Mouse (Mus musculus): ENCODE measurements around the gene Brip1. TPM values are rescaled to one million over a fixed set of nuclear protein-coding genes. Genes with fewer than 3 reads are reported as not detected.

The Brip1 gene
- polyA plus RNA-seq, 1 experiment from 2014 or later: 13.7 TPM

- Histone ChIP-seq H3K27me3 (ENCODE audit: control insufficient read depth, insufficient read depth, low read length) (no peaks in the 10 kb centered on the region), H3K4me3 (ENCODE audit: low read depth, low read length) (no peak overlapping the region), H3K36me3 (ENCODE audit: control insufficient read depth, insufficient read depth, low read length) (0 out of 2 replicates have a peak, but pooled peaks cover 4% of the 10 kb centered on the region), H3K9ac (replicated peaks; ENCODE audit: low read depth, low read length) (no peak overlapping the region), H3K4me1 (ENCODE audit: control insufficient read depth, insufficient read depth, low read length) (no peaks in the 10 kb centered on the region), H3K9me3 (ENCODE audit: control insufficient read depth, low read depth, low read length) (no peaks in the 10 kb centered on the region), H3K27ac (ENCODE audit: low read length) (no peak overlapping the region), H3K4me2 (replicated peaks; ENCODE audit: low read depth, low read length) (no peak overlapping the region)
- ATAC-seq (ENCODE audit: insufficient number of reproducible peaks, insufficient read depth, low FRiP score, low read depth): no peak
- 87% methylated on average over 5 of the region's 5 CpGs for WGBS
Measured at GRCm38 (mm10) chr11:86064881-86065280, 136.1 kb downstream of the Brip1 start.

- no peaks in the 10 kb centered on the region for H3K9me3 ChIP-seq (ENCODE audit: control insufficient read depth, low read depth, low read length)
- ATAC-seq (ENCODE audit: insufficient number of reproducible peaks, insufficient read depth, low FRiP score, low read depth): no peak
- H3K27me3 ChIP-seq (ENCODE audit: control insufficient read depth, insufficient read depth, low read length): no peaks in the 10 kb centered on the region
- H3K4me2 ChIP-seq (replicated peaks; ENCODE audit: low read depth, low read length): no peak overlapping the region
- H3K9ac ChIP-seq (replicated peaks; ENCODE audit: low read depth, low read length): no peak overlapping the region
- no peaks in the 10 kb centered on the region for H3K4me1 ChIP-seq (ENCODE audit: control insufficient read depth, insufficient read depth, low read length)
- 84% methylated on average over 8 of the region's 8 CpGs for WGBS
- H3K27ac ChIP-seq (ENCODE audit: low read length): no peak overlapping the region
- H3K4me3 ChIP-seq (ENCODE audit: low read depth, low read length): no peak overlapping the region
- 0 out of 2 replicates have a peak, but pooled peaks cover 4% of the 10 kb centered on the region for H3K36me3 ChIP-seq (ENCODE audit: control insufficient read depth, insufficient read depth, low read length)
Measured at GRCm38 (mm10) chr11:86061243-86061642, 139.8 kb downstream of the Brip1 start.

GRCm38 (mm10) chr11:86059123-86059522 lies 141.9 kb downstream of the Brip1 start:
- H3K4me2 ChIP-seq (replicated peaks; ENCODE audit: low read depth, low read length): no peak overlapping the region
- no peak for ATAC-seq (ENCODE audit: insufficient number of reproducible peaks, insufficient read depth, low FRiP score, low read depth)
- H3K36me3 ChIP-seq (ENCODE audit: control insufficient read depth, insufficient read depth, low read length): no peaks in the 10 kb centered on the region
- no peaks in the 10 kb centered on the region for H3K4me1 ChIP-seq (ENCODE audit: control insufficient read depth, insufficient read depth, low read length)
- no peaks in the 10 kb centered on the region for H3K9me3 ChIP-seq (ENCODE audit: control insufficient read depth, low read depth, low read length)
- H3K27ac ChIP-seq (ENCODE audit: low read length): no peak overlapping the region
- WGBS: 75% methylated on average over 4 of the region's 4 CpGs
- H3K27me3 ChIP-seq (ENCODE audit: control insufficient read depth, insufficient read depth, low read length): no peaks in the 10 kb centered on the region
- no peak overlapping the region for H3K4me3 ChIP-seq (ENCODE audit: low read depth, low read length)
- H3K9ac ChIP-seq (replicated peaks; ENCODE audit: low read depth, low read length): no peak overlapping the region

- no peak overlapping the region for H3K4me2 ChIP-seq (replicated peaks; ENCODE audit: low read depth, low read length)
- H3K4me1 ChIP-seq (ENCODE audit: control insufficient read depth, insufficient read depth, low read length): no peaks in the 10 kb centered on the region
- H3K27me3 ChIP-seq (ENCODE audit: control insufficient read depth, insufficient read depth, low read length): no peaks in the 10 kb centered on the region
- no peaks in the 10 kb centered on the region for H3K36me3 ChIP-seq (ENCODE audit: control insufficient read depth, insufficient read depth, low read length)
- WGBS: 71% methylated on average over 7 of the region's 7 CpGs
- H3K9me3 ChIP-seq (ENCODE audit: control insufficient read depth, low read depth, low read length): no peaks in the 10 kb centered on the region
- H3K9ac ChIP-seq (replicated peaks; ENCODE audit: low read depth, low read length): no peak overlapping the region
- H3K4me3 ChIP-seq (ENCODE audit: low read depth, low read length): no peak overlapping the region
- ATAC-seq (ENCODE audit: insufficient number of reproducible peaks, insufficient read depth, low FRiP score, low read depth): no peak
- H3K27ac ChIP-seq (ENCODE audit: low read length): no peak overlapping the region
Measured at GRCm38 (mm10) chr11:86055806-86056205, 145.2 kb downstream of the Brip1 start.

- H3K27ac ChIP-seq (ENCODE audit: low read length): no peak overlapping the region
- no peak for ATAC-seq (ENCODE audit: insufficient number of reproducible peaks, insufficient read depth, low FRiP score, low read depth)
- 31% methylated on average over 6 of the region's 6 CpGs for WGBS
- no peak overlapping the region for H3K4me2 ChIP-seq (replicated peaks; ENCODE audit: low read depth, low read length)
- no peaks in the 10 kb centered on the region for H3K9me3 ChIP-seq (ENCODE audit: control insufficient read depth, low read depth, low read length)
- no peak overlapping the region for H3K9ac ChIP-seq (replicated peaks; ENCODE audit: low read depth, low read length)
- no peaks in the 10 kb centered on the region; the same call in 1 of the 2 replicates for H3K4me1 ChIP-seq (ENCODE audit: control insufficient read depth, insufficient read depth, low read length)
- no peaks in the 10 kb centered on the region for H3K27me3 ChIP-seq (ENCODE audit: control insufficient read depth, insufficient read depth, low read length)
- no peaks in the 10 kb centered on the region for H3K36me3 ChIP-seq (ENCODE audit: control insufficient read depth, insufficient read depth, low read length)
- no peak overlapping the region for H3K4me3 ChIP-seq (ENCODE audit: low read depth, low read length)
Measured at GRCm38 (mm10) chr11:86051383-86051782, 149.6 kb downstream of the Brip1 start.

GRCm38 (mm10) chr11:86050430-86051280 lies 150.3 kb downstream of the Brip1 start:
- Histone ChIP-seq H3K4me1 (ENCODE audit: control insufficient read depth, insufficient read depth, low read length) (no peaks in the 10 kb centered on the region; the same call in 1 of the 2 replicates), H3K4me3 (ENCODE audit: low read depth, low read length) (no peak overlapping the region), H3K36me3 (ENCODE audit: control insufficient read depth, insufficient read depth, low read length) (no peaks in the 10 kb centered on the region), H3K9me3 (ENCODE audit: control insufficient read depth, low read depth, low read length) (no peaks in the 10 kb centered on the region), H3K9ac (replicated peaks; ENCODE audit: low read depth, low read length) (no peak overlapping the region), H3K4me2 (replicated peaks; ENCODE audit: low read depth, low read length) (no peak overlapping the region), H3K27ac (ENCODE audit: low read length) (no peak overlapping the region), H3K27me3 (ENCODE audit: control insufficient read depth, insufficient read depth, low read length) (no peaks in the 10 kb centered on the region)
- ATAC-seq (ENCODE audit: insufficient number of reproducible peaks, insufficient read depth, low FRiP score, low read depth): no peak
- 69% methylated on average over 8 of the region's 8 CpGs for WGBS

- Histone ChIP-seq H3K9ac (replicated peaks; ENCODE audit: low read depth, low read length) (no peak overlapping the region), H3K4me1 (ENCODE audit: control insufficient read depth, insufficient read depth, low read length) (no peaks in the 10 kb centered on the region), H3K4me2 (replicated peaks; ENCODE audit: low read depth, low read length) (no peak overlapping the region), H3K9me3 (ENCODE audit: control insufficient read depth, low read depth, low read length) (no peaks in the 10 kb centered on the region), H3K4me3 (ENCODE audit: low read depth, low read length) (no peak overlapping the region), H3K27ac (ENCODE audit: low read length) (no peak overlapping the region), H3K36me3 (ENCODE audit: control insufficient read depth, insufficient read depth, low read length) (no peaks in the 10 kb centered on the region), H3K27me3 (ENCODE audit: control insufficient read depth, insufficient read depth, low read length) (no peaks in the 10 kb centered on the region)
- ATAC-seq (ENCODE audit: insufficient number of reproducible peaks, insufficient read depth, low FRiP score, low read depth): no peak
- WGBS: 73% methylated on average over 5 of the region's 5 CpGs
Measured at GRCm38 (mm10) chr11:86039994-86040393, 161.0 kb downstream of the Brip1 start.

- no peak overlapping the region for H3K4me2 ChIP-seq (replicated peaks; ENCODE audit: low read depth, low read length)
- no peaks in the 10 kb centered on the region for H3K4me1 ChIP-seq (ENCODE audit: control insufficient read depth, insufficient read depth, low read length)
- H3K36me3 ChIP-seq (ENCODE audit: control insufficient read depth, insufficient read depth, low read length): no peaks in the 10 kb centered on the region
- H3K4me3 ChIP-seq (ENCODE audit: low read depth, low read length): no peak overlapping the region
- H3K9me3 ChIP-seq (ENCODE audit: control insufficient read depth, low read depth, low read length): no peaks in the 10 kb centered on the region
- H3K27me3 ChIP-seq (ENCODE audit: control insufficient read depth, insufficient read depth, low read length): no peaks in the 10 kb centered on the region
- H3K27ac ChIP-seq (ENCODE audit: low read length): no peak overlapping the region
- H3K9ac ChIP-seq (replicated peaks; ENCODE audit: low read depth, low read length): no peak overlapping the region
- ATAC-seq (ENCODE audit: insufficient number of reproducible peaks, insufficient read depth, low FRiP score, low read depth): no peak
- WGBS: 73% methylated on average over 8 of the region's 8 CpGs
Measured at GRCm38 (mm10) chr11:86039355-86039754, 161.6 kb downstream of the Brip1 start.

Measured in stomach, embryonic 14.5 days (tissue).